Comparison of ENCODE assay signal across 8 mouse cellular contexts in genomic region chr9:51908838-51909237, GRCm38 (mm10). TPM values are rescaled to one million over a fixed set of nuclear protein-coding genes. Genes with fewer than 3 reads are reported as not detected.
DNase-seq lines count a peak whose midpoint lies in the region; ATAC-seq and TF ChIP-seq lines count a peak whose summit lies in the region.

No protein-coding gene starts in this region.

- H3K4me1 ChIP-seq in kidney, embryonic 15.5 days: 0 out of 2 replicates have a peak, but pooled peaks cover 5% of the 10 kb centered on the region
- no peaks in the 10 kb centered on the region for H3K4me1 ChIP-seq in limb, embryonic 14.5 days (ENCODE audit: control insufficient read depth, insufficient read depth, low read length)
- no peaks in the 10 kb centered on the region for H3K4me1 ChIP-seq in stomach, postnatal 0 days (replicated peaks; ENCODE audit: control insufficient read depth, insufficient read depth)

- no peaks in the 10 kb centered on the region for H3K27me3 ChIP-seq in kidney, embryonic 15.5 days
- no peaks in the 10 kb centered on the region for H3K27me3 ChIP-seq in limb, embryonic 14.5 days (ENCODE audit: control insufficient read depth, insufficient read depth, low read length)
- no peaks in the 10 kb centered on the region for H3K27me3 ChIP-seq in stomach, postnatal 0 days (ENCODE audit: control insufficient read depth, insufficient read depth, low read length)

- WGBS in kidney, embryonic 15.5 days: 0% methylated on average over 2 of the region's 2 CpGs
- WGBS in limb, embryonic 14.5 days: 20% methylated on average over 2 of the region's 2 CpGs
- 9% methylated on average over 2 of the region's 2 CpGs for WGBS in stomach, postnatal 0 days

- no peak for TF ChIP-seq POLR2A in limb, embryonic 14.5 days (IDR thresholded peaks at IDR 0.05; ENCODE audit: borderline replicate concordance, extremely low read depth, insufficient read depth, insufficient read length)

- H3K4me2 ChIP-seq in kidney, embryonic 15.5 days: no peak overlapping the region
- no peak overlapping the region for H3K4me2 ChIP-seq in limb, embryonic 14.5 days (replicated peaks; ENCODE audit: low read depth, low read length, severe bottlenecking)
- no peak overlapping the region for H3K4me2 ChIP-seq in stomach, postnatal 0 days (replicated peaks; ENCODE audit: low read depth)

- peak; percentile 79 for ATAC-seq in kidney, embryonic 15.5 days (replicated peaks; ENCODE audit: low FRiP score)
- ATAC-seq in limb, embryonic 14.5 days (ENCODE audit: low FRiP score, low read depth): peak; percentile 81
- ATAC-seq in stomach, postnatal 0 days (ENCODE audit: low FRiP score, low TSS enrichment): peak; percentile 71

- peak; percentile 96 for TF ChIP-seq CTCF in stomach, postnatal 0 days (IDR thresholded peaks at IDR 0.05; ENCODE audit: low read depth)

- DNase-seq in B cell, adult 2 months: peak; percentile 60 to 61
- DNase-seq in adrenal gland, postnatal 10 days: peak; percentile 82
- peak; percentile 69 for DNase-seq in embryo, embryonic 11.5 days (ENCODE audit: low read depth, low spot score)
- peak; percentile 60 to 84 for DNase-seq in heart, adult 18-20 months
- DNase-seq in limb, embryonic 14.5 days (ENCODE audit: low spot score): peak; percentile 91
- peak; percentile 6 to 40 for DNase-seq in natural killer cell, adult 2 months (ENCODE audit: low spot score in 2 of 2)
- DNase-seq in stomach, postnatal 0 days (ENCODE audit: low spot score): peak; percentile 69

- no peak for TF ChIP-seq EP300 in stomach, postnatal 0 days (optimal IDR thresholded peaks at IDR 0.05)

- no peaks in the 10 kb centered on the region for H3K9me3 ChIP-seq in kidney, embryonic 15.5 days (replicated peaks)
- H3K9me3 ChIP-seq in limb, embryonic 14.5 days (ENCODE audit: control insufficient read depth, low read length): no peaks in the 10 kb centered on the region
- H3K9me3 ChIP-seq in stomach, postnatal 0 days (ENCODE audit: control insufficient read depth, low read length): no peaks in the 10 kb centered on the region

- no peak overlapping the region for H3K27ac ChIP-seq in kidney, embryonic 15.5 days
- no peak overlapping the region for H3K27ac ChIP-seq in limb, embryonic 14.5 days (replicated peaks; ENCODE audit: low read depth, low read length)
- H3K27ac ChIP-seq in stomach, postnatal 0 days (replicated peaks): no peak overlapping the region

- H3K9ac ChIP-seq in kidney, embryonic 15.5 days: no peak overlapping the region
- H3K9ac ChIP-seq in limb, embryonic 14.5 days (ENCODE audit: low read depth, low read length, severe bottlenecking): no peak overlapping the region
- no peak overlapping the region for H3K9ac ChIP-seq in stomach, postnatal 0 days (ENCODE audit: low read length)

- no peaks in the 10 kb centered on the region for H3K36me3 ChIP-seq in kidney, embryonic 15.5 days
- H3K36me3 ChIP-seq in limb, embryonic 14.5 days (ENCODE audit: control insufficient read depth, insufficient read depth, low read length): no peaks in the 10 kb centered on the region
- no peaks in the 10 kb centered on the region for H3K36me3 ChIP-seq in stomach, postnatal 0 days (ENCODE audit: control insufficient read depth, insufficient read depth, low read length)

- no peak overlapping the region for H3K4me3 ChIP-seq in kidney, embryonic 15.5 days (replicated peaks)
- no peak overlapping the region for H3K4me3 ChIP-seq in limb, embryonic 14.5 days (replicated peaks; ENCODE audit: low read length)
- H3K4me3 ChIP-seq in stomach, postnatal 0 days (ENCODE audit: low read depth, low read length): no peak overlapping the region

RNA-seq across cellular contexts. Expression of gene Fdx1, which starts 54.5 kb away (rescaled TPM):
- 1,000 to 10,000 TPM in 1 of 2 experiments, 100 to 1,000 TPM in 1; 658 to 1,673 TPM for total RNA-seq in adrenal gland, postnatal 10 days (2021)
- 100 to 1,000 TPM; 104 to 126 TPM for total RNA-seq in heart, adult 18-20 months (2021)
- polyA plus RNA-seq in kidney, embryonic 15.5 days (2015; fragmentation: Nextera tagmentation; extraction: Ambion mirVana): 105 and 129 TPM in 2 replicates
- polyA plus RNA-seq in limb, embryonic 14.5 days (2012; rRNA removed): 33.2 and 39.5 TPM in 2 replicates
- 77.6 and 81.4 TPM in 2 replicates for polyA plus RNA-seq in limb, embryonic 14.5 days (2014; fragmentation: Nextera tagmentation; extraction: Ambion mirVana)
- 143 TPM in 2 replicates for polyA plus RNA-seq in stomach, postnatal 0 days (2015; fragmentation: Nextera tagmentation; extraction: Ambion mirVana)

Comparison
In these comparisons a context has a peak if more than half of its experiments do, and no peak if none do; other contexts are left out.
1. DNase-seq: peak in every context shown above with its lines; median percentile 91 in limb, embryonic 14.5 days; 82 in adrenal gland, postnatal 10 days; 72 in heart, adult 18-20 months; 69 in embryo, embryonic 11.5 days; 69 in stomach, postnatal 0 days; 60 in B cell, adult 2 months; 23 in natural killer cell, adult 2 months.